8 mouse cellular contexts compared by ENCODE assay signal in genomic region chr16:33950830-33951229, GRCm38 (mm10). TPM values are rescaled to one million over a fixed set of nuclear protein-coding genes. Genes with fewer than 3 reads are reported as not detected.
DNase-seq lines count a peak whose midpoint lies in the region; ATAC-seq lines count a peak whose summit lies in the region.

No protein-coding gene starts in this region.

- peaks cover 8% of the 10 kb centered on the region for H3K36me3 ChIP-seq in intestine, embryonic 15.5 days

- no peak overlapping the region for H3K4me2 ChIP-seq in intestine, embryonic 15.5 days (replicated peaks)

- peak; percentile 99 for DNase-seq in adipocyte (ENCODE audit: low spot score)
- peak; percentile 62 to 85 for DNase-seq in cerebellum, postnatal 4 days (ENCODE audit: low spot score in 2 of 2)
- peak; percentile 82 for DNase-seq in gastrocnemius, postnatal 14 days
- DNase-seq in left cerebral cortex, postnatal 10 days (ENCODE audit: extremely low spot score in 1 of 2, low spot score in 2 of 2): peak; percentile 68 to 82
- peak; percentile 80 for DNase-seq in right cerebral cortex, postnatal 14 days
- DNase-seq in urinary bladder, postnatal 4 days (ENCODE audit: low spot score in 2 of 2): peak; percentile 68 to 87

- no peaks in the 10 kb centered on the region for H3K9me3 ChIP-seq in intestine, embryonic 15.5 days

- WGBS in intestine, embryonic 15.5 days: 26% methylated on average over 4 of the region's 4 CpGs

- H3K4me1 ChIP-seq in intestine, embryonic 15.5 days (replicated peaks): no peaks in the 10 kb centered on the region

- peak; percentile 84 for ATAC-seq in intestine, embryonic 15.5 days
- peak; percentile 81 for ATAC-seq in megakaryocyte-erythroid progenitor cell, adult 5-6 weeks (replicated peaks; ENCODE audit: low FRiP score, low TSS enrichment, poor library complexity, severe bottlenecking)

- H3K9ac ChIP-seq in intestine, embryonic 15.5 days: no peak overlapping the region

- no peak overlapping the region for H3K27ac ChIP-seq in intestine, embryonic 15.5 days

- H3K27me3 ChIP-seq in intestine, embryonic 15.5 days (replicated peaks): no peaks in the 10 kb centered on the region

- H3K4me3 ChIP-seq in intestine, embryonic 15.5 days (replicated peaks): no peak overlapping the region

- intact Hi-C loops in gastrocnemius, postnatal 14 days (cut with DNase I; ENCODE audit: low total_unique reads): loop anchor here (2.0 kb wide), 1 partner anchor 128 kb away; no protein-coding TSS in a partner anchor
- intact Hi-C loops in left cerebral cortex, postnatal 10 days (cut with DNase I): loop anchor here (1.0 kb wide), 1 partner anchor 130 kb away; no protein-coding TSS in a partner anchor

RNA-seq across cellular contexts. Expression of gene Umps, which starts 16.0 kb away (rescaled TPM):
- total RNA-seq in gastrocnemius, postnatal 14 days (2021): 1 to 10 TPM; 5.3 to 7.0 TPM
- polyA plus RNA-seq in intestine, embryonic 15.5 days (2015; fragmentation: Nextera tagmentation; extraction: Ambion mirVana): 55.9 and 56.0 TPM in 2 replicates
- total RNA-seq in left cerebral cortex, postnatal 10 days (2021): 10 to 100 TPM; 17.0 to 18.2 TPM
- 62.4 and 69.3 TPM in 2 replicates for total RNA-seq in megakaryocyte-erythroid progenitor cell, adult 5-6 weeks (2014; fragmentation: Nextera tagmentation)
- total RNA-seq in megakaryocyte-erythroid progenitor cell, adult 5-6 weeks (2017): 99.2 and 104 TPM in 2 replicates
